Mouse (Mus musculus) liver, embryonic 14.5 days (tissue): ENCODE results near the gene Eng. TPM values are rescaled to one million over a fixed set of nuclear protein-coding genes. Genes with fewer than 3 reads are reported as not detected.
A peak's percentile ranks its signal among the peaks of the same experiment; 100 is the strongest.

Experiments
- ATAC-seq: fragments of 200-750 bp; cut with Nextera tagmentation; 2 replicates; pipeline ENCODE4 v1.8.0; 2017; ENCODE audit warnings: moderate number of reproducible peaks, mild to moderate bottlenecking, moderate library complexity; ENCODE audit not compliant: insufficient read depth
- DNase-seq, 3 experiments: peaks; one replicate each; pipeline ENCODE4 v3.0.0-alpha.2; 2012 to 2013; ENCODE audit warnings: low read depth in 3 of 3, low spot score in 3 of 3
- H3K27ac ChIP-seq: fragments of 300-500 bp; sonication (generic); 2 replicates; pipeline ENCODE4 v1.5.1; 2014; ENCODE audit warnings: moderate library complexity, mild to moderate bottlenecking, control low read depth, inconsistent platforms
- H3K27me3 ChIP-seq: fragments of 300-500 bp; sonication (generic); 2 replicates; pipeline ENCODE4 v1.6.1; 2014; ENCODE audit warnings: mild to moderate bottlenecking, low read length, moderate library complexity; ENCODE audit not compliant: control insufficient read depth, insufficient read depth
- H3K36me3 ChIP-seq: fragments of 300-500 bp; sonication (generic); replicated peaks from 2 replicates; pipeline ENCODE4 v1.6.1; 2014; ENCODE audit warnings: low read depth; ENCODE audit not compliant: control insufficient read depth, insufficient read depth
- H3K4me1 ChIP-seq, 2 experiments: fragments of 200-500 bp in 1 of 2; fragments of 300-500 bp in 1 of 2; sonication (generic) in 1 of 2; replicated peaks; 2 replicates each; pipeline ENCODE4 v1.6.1; 2012 to 2014; ENCODE audit warnings: antibody characterized with exemption in 1 of 2, inconsistent platforms in 1 of 2, low read length in 1 of 2; ENCODE audit not compliant: control insufficient read depth in 2 of 2, insufficient read depth in 2 of 2
- H3K4me2 ChIP-seq: fragments of 300-500 bp; sonication (generic); 2 replicates; pipeline ENCODE4 v1.6.1; 2014; ENCODE audit warnings: low read depth, mild to moderate bottlenecking, control low read depth, moderate library complexity
- H3K4me3 ChIP-seq, 2 experiments: fragments of 200-500 bp in 1 of 2; fragments of 300-500 bp in 1 of 2; sonication (generic) in 1 of 2; 2 replicates each; pipeline ENCODE4 v1.5.1; 2012 to 2014; ENCODE audit warnings: low read depth in 2 of 2, low read length in 2 of 2, mild to moderate bottlenecking in 2 of 2, control low read depth in 1 of 2, inconsistent platforms in 1 of 2, moderate library complexity in 1 of 2; ENCODE audit not compliant: insufficient read depth in 1 of 2
- H3K9ac ChIP-seq: fragments of 300-500 bp; sonication (generic); replicated peaks from 2 replicates; pipeline ENCODE4 v1.6.1; 2014; ENCODE audit warnings: mild to moderate bottlenecking, control low read depth, moderate library complexity
- H3K9me3 ChIP-seq: fragments of 300-500 bp; sonication (generic); 2 replicates; pipeline ENCODE4 v1.6.1; 2016; ENCODE audit warnings: low read length, mixed read lengths; ENCODE audit not compliant: control insufficient read depth
- CTCF ChIP-seq: IDR thresholded peaks from 2 replicates; pipeline ENCODE4 v1.5.1; 2016; ENCODE audit warnings: antibody characterized with exemption, low read depth, control low read depth
- EP300 ChIP-seq: IDR thresholded peaks from 2 replicates; pipeline ENCODE4 v1.6.1; 2016; ENCODE audit warnings: antibody characterized with exemption, low read depth
- WGBS: fragments of 180-500 bp; shearing (Covaris S2); extraction: QIAGEN DNeasy Blood & Tissue Kit; methylation state at CpG from one replicate; pipeline ENCODE4 v1.1.7; 2014; ENCODE audit not compliant: insufficient replicate concordance; 5-methylcytosine and 5-hydroxymethylcytosine counted together
- polyA plus RNA-seq, 2 experiments: library from polyadenylated mRNA; depleted of rRNA in 1 of 2; stranded (reverse) in 1 of 2; unstranded in 1 of 2; fragments of >200 nt; fragmentation: Nextera tagmentation in 1 of 2; extraction: Ambion mirVana in 1 of 2; gene quantifications; 2 replicates each; pipeline versions ENCODE4 v1.2.1 to v1.2.3; 2012 to 2014

The Eng gene
- polyA plus RNA-seq, 2 experiments: 13.9 to 15.4 TPM

- Histone ChIP-seq H3K4me3 (no peak overlapping the region), H3K9me3 (no peaks in the 10 kb centered on the region), H3K27ac (no peak overlapping the region), H3K9ac (no peak overlapping the region), H3K4me2 (no peak overlapping the region), H3K4me1 (peaks cover 0 to 2% of the 10 kb centered on the region in 2 experiments; a peak in 1 of 4 replicates), H3K27me3 (no peaks in the 10 kb centered on the region), H3K36me3 (no peaks in the 10 kb centered on the region)
- DNase-seq (no peak), ATAC-seq (no peak)
- TF ChIP-seq EP300 (no peak), CTCF (no peak)
- 68% methylated on average over 10 of the region's 10 CpGs for WGBS
These were observed 11.9 kb upstream of the Eng start for GRCm38 (mm10) chr2:32634277-32635105.

GRCm38 (mm10) chr2:32636617-32637016, 9.8 kb upstream of the Eng start:
- no peak overlapping the region for H3K4me2 ChIP-seq
- H3K4me1 ChIP-seq: peaks cover 0 to 2% of the 10 kb centered on the region in 2 experiments; a peak in 1 of 4 replicates
- 77% methylated on average over 7 of the region's 7 CpGs for WGBS
- no peaks in the 10 kb centered on the region for H3K36me3 ChIP-seq
- no peak overlapping the region for H3K27ac ChIP-seq
- no peak for TF ChIP-seq CTCF
- TF ChIP-seq EP300: no peak
- H3K9ac ChIP-seq: no peak overlapping the region
- H3K9me3 ChIP-seq: no peaks in the 10 kb centered on the region
- H3K27me3 ChIP-seq: no peaks in the 10 kb centered on the region
- H3K4me3 ChIP-seq: no peak overlapping the region
- ATAC-seq (no peak), DNase-seq (no peak)

- Histone ChIP-seq H3K4me1 (peaks cover 0 to 2% of the 10 kb centered on the region in 2 experiments; a peak in 1 of 4 replicates), H3K27ac (no peak overlapping the region), H3K9ac (no peak overlapping the region), H3K4me2 (no peak overlapping the region), H3K9me3 (no peaks in the 10 kb centered on the region), H3K4me3 (no peak overlapping the region), H3K27me3 (no peaks in the 10 kb centered on the region), H3K36me3 (no peaks in the 10 kb centered on the region)
- no peak for TF ChIP-seq CTCF
- TF ChIP-seq EP300: no peak
- 24% methylated on average over 11 of the region's 11 CpGs for WGBS
- peak; percentile 69 for ATAC-seq
- no peak for DNase-seq
These were observed 8.6 kb upstream of the Eng start for GRCm38 (mm10) chr2:32637778-32638281.

GRCm38 (mm10) chr2:32639632-32640031, 6.8 kb upstream of the Eng start:
- ATAC-seq (no peak), DNase-seq (no peak)
- H3K4me2 ChIP-seq: no peak overlapping the region
- H3K9me3 ChIP-seq: no peaks in the 10 kb centered on the region
- no peak overlapping the region for H3K27ac ChIP-seq
- H3K27me3 ChIP-seq: no peaks in the 10 kb centered on the region
- peaks cover 4 to 9% of the 10 kb centered on the region in 2 experiments for H3K4me1 ChIP-seq
- 15% methylated on average over 1 of the region's 1 CpGs for WGBS
- TF ChIP-seq CTCF (no peak), EP300 (no peak)
- no peaks in the 10 kb centered on the region for H3K36me3 ChIP-seq
- no peak overlapping the region for H3K4me3 ChIP-seq
- H3K9ac ChIP-seq: no peak overlapping the region

- WGBS: 47% methylated on average over 6 of the region's 6 CpGs
- TF ChIP-seq CTCF (no peak), EP300 (no peak)
- Histone ChIP-seq H3K4me2 (no peak overlapping the region), H3K4me3 (no peak overlapping the region), H3K9me3 (no peaks in the 10 kb centered on the region), H3K36me3 (no peaks in the 10 kb centered on the region), H3K9ac (no peak overlapping the region), H3K27me3 (no peaks in the 10 kb centered on the region), H3K27ac (no peak overlapping the region), H3K4me1 (peaks cover 13 to 19% of the 10 kb centered on the region in 2 experiments)
- ATAC-seq: no peak
- DNase-seq: no peak
These were observed 5.8 kb upstream of the Eng start for GRCm38 (mm10) chr2:32640550-32641051.
